Mouse (Mus musculus) CH12F3 (cell line): ENCODE measurements around the gene Kctd14.

Source experiments
- in situ Hi-C: fragments of 300-500 bp; cut with MboI; formaldehyde crosslinking; loops from 2 replicates; pipeline ENCODE4 v1.14.3; 2020; ENCODE audit warnings: low sequenced_read_pairs

Kctd14 gene

DNA sequence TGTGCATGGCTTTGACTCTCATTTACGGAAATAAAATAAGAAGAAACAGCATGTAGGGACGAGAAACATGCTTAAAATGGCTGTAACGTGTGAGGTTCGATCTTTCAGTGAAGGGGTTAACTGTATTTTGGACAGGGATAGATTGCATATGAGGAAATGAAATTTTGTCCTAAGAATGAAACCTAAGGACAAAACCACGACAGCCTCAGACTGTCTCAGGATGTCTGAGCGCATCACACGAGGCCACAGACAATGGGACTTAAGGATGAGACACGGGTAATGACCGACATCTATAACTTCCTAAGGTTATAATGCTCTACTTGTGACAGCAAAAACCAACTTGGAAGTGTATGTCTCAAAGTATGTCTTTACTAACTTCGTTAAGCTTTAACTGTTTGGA, 16.6 kb upstream of the Kctd14 start:
- in situ Hi-C loops: no loop called here

GRCm38 (mm10) chr7:97438986-97439385, 12.1 kb upstream of the Kctd14 start:
- in situ Hi-C loops: no loop called here

DNA sequence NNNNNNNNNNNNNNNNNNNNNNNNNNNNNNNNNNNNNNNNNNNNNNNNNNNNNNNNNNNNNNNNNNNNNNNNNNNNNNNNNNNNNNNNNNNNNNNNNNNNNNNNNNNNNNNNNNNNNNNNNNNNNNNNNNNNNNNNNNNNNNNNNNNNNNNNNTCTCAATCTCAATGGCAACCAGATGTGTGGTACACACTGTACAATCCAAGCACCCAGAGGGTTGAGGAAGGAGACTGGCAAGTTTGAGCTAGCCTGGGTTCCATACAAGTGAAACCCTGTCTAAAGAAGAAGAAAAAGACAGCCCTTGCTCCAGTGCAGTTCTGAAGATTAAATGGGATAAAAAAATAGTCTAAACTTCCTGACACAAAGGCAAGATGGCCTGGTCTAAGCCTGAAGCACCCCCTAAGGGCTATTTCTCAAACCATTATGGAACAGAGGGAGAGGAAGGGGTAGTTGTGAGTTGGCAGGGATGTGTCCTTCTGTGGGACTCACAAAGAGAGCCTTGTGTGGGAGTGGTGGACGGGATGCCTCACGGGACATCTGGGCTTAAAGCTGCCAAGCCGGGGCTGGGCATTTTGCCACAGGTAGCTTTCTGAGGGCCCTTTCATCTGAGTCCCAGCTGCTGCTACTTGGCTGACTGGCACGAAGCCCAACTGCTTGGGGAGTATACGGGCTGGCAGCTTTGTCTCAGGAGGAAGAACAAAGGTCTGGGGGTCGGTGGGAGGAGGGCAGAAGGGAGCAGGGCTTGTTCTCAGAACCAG, 4.8 kb upstream of the Kctd14 start:
- in situ Hi-C loops: no loop called here

DNA sequence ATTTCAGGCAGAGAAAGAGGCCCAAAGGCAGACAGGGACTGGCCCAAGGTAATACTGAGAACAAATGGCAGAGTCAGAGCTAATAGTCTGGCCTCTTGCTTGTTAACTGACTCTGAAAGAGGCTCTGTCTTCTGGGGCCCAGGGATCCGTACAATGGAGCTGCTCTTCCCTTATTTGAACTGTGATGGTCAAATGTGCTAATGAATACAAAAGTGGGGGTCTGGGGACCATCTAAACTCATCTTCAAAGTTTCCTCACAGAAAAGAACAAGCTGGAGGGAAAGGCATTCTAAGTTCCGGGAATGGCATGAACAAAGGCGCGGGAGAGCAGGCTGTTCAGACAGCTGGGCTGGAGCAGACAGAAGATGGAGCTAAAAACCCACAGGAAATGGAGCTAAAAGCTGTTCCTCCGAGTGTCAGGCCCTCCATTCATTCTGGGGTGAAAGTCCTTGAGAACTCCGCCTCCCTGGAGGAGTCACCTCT, 4.0 kb upstream of the Kctd14 start:
- in situ Hi-C loops: no loop called here

- in situ Hi-C loops: no loop called here
Measured at GRCm38 (mm10) chr7:97452196-97452595, 1.1 kb downstream of the Kctd14 start.

DNA sequence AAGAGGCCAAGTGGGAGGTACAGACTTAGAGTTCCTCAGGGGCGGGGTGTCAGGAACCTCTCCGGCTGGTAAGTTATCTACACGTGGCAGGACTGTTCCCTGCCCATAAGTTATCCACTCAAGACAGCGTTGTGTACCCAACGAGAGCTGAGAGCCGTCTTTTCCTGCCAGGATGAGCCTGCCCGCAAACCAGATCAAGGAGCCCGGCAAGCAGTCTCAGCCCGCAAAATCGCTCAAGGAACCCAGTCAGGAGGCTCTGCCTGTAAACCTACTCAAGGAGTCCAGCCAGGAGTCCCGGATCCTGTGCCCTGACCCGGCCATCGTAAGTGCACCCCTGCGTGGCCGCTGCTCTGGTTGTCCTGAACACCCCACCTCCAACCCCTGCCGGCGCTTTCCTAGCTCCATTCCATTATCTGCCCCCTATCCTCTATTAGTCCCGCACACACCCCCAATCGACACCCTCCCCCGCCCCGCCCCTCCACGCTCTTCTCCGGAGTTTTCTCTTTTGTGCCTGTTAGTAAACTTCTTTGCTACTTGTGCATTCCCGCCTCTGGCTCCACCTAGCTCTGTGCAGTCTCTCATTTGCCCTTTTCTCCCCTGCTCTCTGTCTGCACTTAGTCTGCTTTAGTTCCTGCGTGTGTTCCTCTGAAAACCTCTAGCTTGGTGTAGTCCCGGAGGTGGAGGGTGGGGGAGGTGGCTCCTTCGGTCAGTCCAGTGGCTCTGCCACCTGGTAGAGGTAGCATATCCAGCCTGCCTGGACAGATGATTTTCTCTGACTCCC, 2.2 kb downstream of the Kctd14 start:
- in situ Hi-C loops: no loop called here

DNA sequence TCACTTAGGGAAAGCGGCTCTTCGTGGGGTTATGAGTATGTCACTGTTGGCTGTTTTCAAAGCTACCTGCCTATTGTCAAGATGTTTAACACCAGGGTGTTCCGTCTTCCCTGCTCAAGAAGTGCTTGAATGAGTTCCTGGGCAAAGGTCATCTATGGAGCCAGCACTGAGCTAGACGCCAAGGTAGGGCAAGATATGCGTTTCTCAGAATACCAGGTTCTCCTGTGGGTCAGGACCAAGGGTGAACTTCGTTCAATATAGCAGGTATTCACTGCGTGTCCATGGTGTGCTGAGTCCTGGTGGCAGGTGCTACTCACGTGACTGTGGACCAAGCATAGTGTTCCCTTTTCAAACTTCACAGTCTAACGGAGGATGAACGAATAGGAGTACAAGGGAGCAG, 3.7 kb downstream of the Kctd14 start:
- in situ Hi-C loops: no loop called here

- in situ Hi-C loops: no loop called here
Measured at GRCm38 (mm10) chr7:97455577-97455976, 4.5 kb downstream of the Kctd14 start.

DNA sequence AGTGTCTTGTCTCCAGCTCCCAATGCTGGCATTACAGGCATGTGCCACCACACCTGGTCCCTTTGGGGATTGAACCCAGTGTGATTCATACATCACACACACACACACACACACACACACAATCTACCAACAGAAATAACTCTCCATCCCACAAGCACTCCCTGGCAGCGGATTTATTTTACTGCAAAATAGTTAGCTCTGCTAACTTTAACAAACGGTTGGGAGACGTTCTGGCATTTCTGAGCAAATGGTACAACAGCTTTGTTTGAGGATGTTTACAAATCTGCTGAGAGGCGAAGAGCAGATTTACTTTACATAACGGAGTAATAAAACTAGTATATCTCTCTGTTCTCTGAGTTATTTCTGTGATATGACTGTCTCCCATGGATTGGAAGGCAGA, 21.9 kb downstream of the Kctd14 start:
- in situ Hi-C loops: no loop called here

DNA sequence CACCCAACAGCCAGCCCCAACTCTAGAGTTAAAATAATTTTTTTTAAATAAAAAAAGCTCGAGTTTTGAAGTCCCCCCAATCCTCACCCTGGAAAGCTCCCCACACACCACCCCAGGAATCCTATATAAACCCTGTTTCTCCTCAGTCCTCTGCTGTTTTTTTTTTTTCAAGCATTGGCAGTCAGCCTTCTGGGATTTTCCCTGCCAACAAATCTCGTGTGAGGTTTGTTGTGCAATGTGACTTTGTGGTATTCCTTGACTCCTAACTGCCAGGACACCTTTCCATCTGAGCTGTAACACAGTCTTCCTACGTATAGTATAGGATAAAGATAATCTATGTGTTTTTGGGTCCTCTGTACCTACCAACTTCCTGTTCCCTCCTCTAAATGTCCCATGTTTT, 28.2 kb downstream of the Kctd14 start:
- in situ Hi-C loops: no loop called here

DNA sequence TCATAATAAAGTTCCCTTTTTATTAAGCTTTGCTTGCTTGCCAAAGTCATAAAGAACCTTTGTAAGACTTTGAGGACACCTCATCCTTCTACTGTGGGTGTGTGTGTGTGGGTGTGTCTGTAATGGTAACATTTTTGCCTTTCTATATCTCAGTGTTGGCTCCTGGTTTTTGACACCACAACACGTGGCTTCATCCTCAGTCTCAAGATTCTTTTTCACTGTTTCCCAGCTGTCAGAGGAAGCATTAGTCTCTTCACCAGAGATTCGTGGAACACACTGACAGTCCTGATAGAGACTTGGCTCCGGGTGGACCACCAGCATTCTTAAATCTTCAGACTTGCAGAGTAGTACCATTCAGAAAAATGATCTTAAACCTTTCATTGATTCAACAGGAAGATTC, 29.2 kb downstream of the Kctd14 start:
- in situ Hi-C loops: no loop called here

GRCm38 (mm10) chr7:97480821-97481339, 29.8 kb downstream of the Kctd14 start, which contains the start of gene Ints4:
Ints4 (plus strand) TSS chr7:97480956.
- in situ Hi-C loops: no loop called here

- in situ Hi-C loops: no loop called here
Measured at GRCm38 (mm10) chr7:97483378-97483777, 32.3 kb downstream of the Kctd14 start.

- in situ Hi-C loops: no loop called here
Measured at GRCm38 (mm10) chr7:97491157-97491556, 40.0 kb downstream of the Kctd14 start.

DNA sequence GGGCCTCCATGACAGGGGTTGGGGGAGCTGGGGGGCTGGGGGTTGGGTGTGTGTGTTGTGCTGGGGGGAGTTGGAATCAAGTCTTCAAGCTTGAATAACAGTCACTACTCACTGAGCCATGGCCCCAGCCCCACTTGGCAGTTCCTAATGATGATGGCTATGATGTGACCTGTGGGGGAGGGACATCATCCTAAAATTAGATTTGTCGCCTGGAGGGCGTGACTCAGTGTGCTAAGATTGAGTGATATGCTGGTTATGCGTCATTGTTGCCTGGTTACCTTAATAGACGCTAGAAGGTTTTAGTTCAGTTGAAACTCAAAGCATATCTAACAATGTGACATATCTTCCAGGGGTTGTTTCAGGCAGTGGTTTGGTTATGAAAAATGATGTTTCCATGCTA, 41.3 kb downstream of the Kctd14 start:
- in situ Hi-C loops: no loop called here

DNA sequence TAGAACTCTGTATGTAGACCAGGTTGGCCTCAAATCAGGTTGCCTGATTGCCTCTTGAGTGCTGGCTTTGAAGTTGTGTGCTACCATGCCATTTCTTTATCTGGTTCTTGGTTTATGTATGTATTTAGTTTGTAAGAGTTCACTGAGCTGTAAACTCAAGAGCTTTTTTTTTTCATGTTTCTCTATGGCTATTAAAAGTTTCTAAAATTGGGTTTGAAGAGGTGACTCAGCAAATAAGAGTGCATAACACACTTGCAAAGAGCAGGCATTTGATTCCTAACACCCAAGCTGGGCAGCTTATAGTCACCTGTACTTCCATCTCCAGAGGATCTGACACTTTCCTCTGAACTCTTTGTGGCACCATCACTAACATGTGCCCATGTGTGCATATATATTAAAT, 43.9 kb downstream of the Kctd14 start:
- in situ Hi-C loops: no loop called here

GRCm38 (mm10) chr7:97500555-97501209, 49.6 kb downstream of the Kctd14 start:
- in situ Hi-C loops: no loop called here
